Comparison of ENCODE assay signal across 8 mouse cellular contexts in genomic region chr9:83834748-83835313, GRCm38 (mm10). TPM values are rescaled to one million over a fixed set of nuclear protein-coding genes. Genes with fewer than 3 reads are reported as not detected.
DNase-seq lines count a peak whose midpoint lies in the region; ATAC-seq lines count a peak whose summit lies in the region.

No protein-coding gene starts in this region.

- no peaks in the 10 kb centered on the region for H3K27me3 ChIP-seq in lung, embryonic 15.5 days
- H3K27me3 ChIP-seq in erythroblast, embryonic 14.5 days (ENCODE audit: control insufficient read depth) = no peaks in the 10 kb centered on the region
- no peaks in the 10 kb centered on the region for H3K27me3 ChIP-seq in limb, embryonic 13.5 days
- no peaks in the 10 kb centered on the region for H3K27me3 ChIP-seq in stomach, embryonic 14.5 days (ENCODE audit: control insufficient read depth, insufficient read depth, low read length)

- H3K4me2 ChIP-seq in lung, embryonic 15.5 days = peak overlapping the region; percentile 75
- H3K4me2 ChIP-seq in limb, embryonic 13.5 days (replicated peaks) = peak overlapping the region; percentile 86
- peak overlapping the region; percentile 51 for H3K4me2 ChIP-seq in stomach, embryonic 14.5 days (replicated peaks; ENCODE audit: low read depth, low read length)

- ATAC-seq in lung, embryonic 15.5 days (ENCODE audit: borderline replicate concordance, extremely low read depth, low FRiP score, low TSS enrichment) = peak; percentile 82
- ATAC-seq in limb, embryonic 13.5 days (ENCODE audit: low FRiP score, low read depth) = peak; percentile 81
- peak; percentile 79; the same call in 1 of the 2 replicates for ATAC-seq in stomach, embryonic 14.5 days (ENCODE audit: insufficient number of reproducible peaks, insufficient read depth, low FRiP score, low read depth)

- H3K9ac ChIP-seq in lung, embryonic 15.5 days = peak overlapping the region; percentile 90
- H3K9ac ChIP-seq in limb, embryonic 13.5 days = peak overlapping the region; percentile 86
- H3K9ac ChIP-seq in stomach, embryonic 14.5 days (replicated peaks; ENCODE audit: low read depth, low read length) = peak overlapping the region; percentile 64

- H3K9me3 ChIP-seq in lung, embryonic 15.5 days = no peaks in the 10 kb centered on the region
- H3K9me3 ChIP-seq in erythroblast, embryonic 14.5 days (ENCODE audit: control insufficient read depth, low read length) = no peaks in the 10 kb centered on the region
- H3K9me3 ChIP-seq in limb, embryonic 13.5 days = no peaks in the 10 kb centered on the region
- H3K9me3 ChIP-seq in stomach, embryonic 14.5 days (ENCODE audit: control insufficient read depth, low read depth, low read length) = no peaks in the 10 kb centered on the region

- peak overlapping the region; percentile 94 for H3K4me3 ChIP-seq in lung, embryonic 15.5 days
- H3K4me3 ChIP-seq in erythroblast, embryonic 14.5 days (replicated peaks) = peak overlapping the region; percentile 98
- peak overlapping the region; percentile 88 for H3K4me3 ChIP-seq in limb, embryonic 13.5 days
- peak overlapping the region; percentile 84 for H3K4me3 ChIP-seq in stomach, embryonic 14.5 days (ENCODE audit: low read depth, low read length)

- H3K27ac ChIP-seq in lung, embryonic 15.5 days = peak overlapping the region; percentile 41; the same call in 1 of the 2 replicates
- no peak overlapping the region; the same call in 1 of the 2 replicates for H3K27ac ChIP-seq in limb, embryonic 13.5 days
- H3K27ac ChIP-seq in stomach, embryonic 14.5 days (ENCODE audit: low read length) = no peak overlapping the region

- under 1% methylated on average over 27 of the region's 27 CpGs for WGBS in lung, embryonic 15.5 days
- WGBS in limb, embryonic 13.5 days = 2% methylated on average over 27 of the region's 27 CpGs
- under 1% methylated on average over 27 of the region's 27 CpGs for WGBS in stomach, embryonic 14.5 days

- peaks cover 23% of the 10 kb centered on the region for H3K4me1 ChIP-seq in lung, embryonic 15.5 days
- H3K4me1 ChIP-seq in erythroblast, embryonic 14.5 days (ENCODE audit: control insufficient read depth) = peaks cover 26% of the 10 kb centered on the region
- H3K4me1 ChIP-seq in limb, embryonic 13.5 days = peaks cover 9% of the 10 kb centered on the region
- H3K4me1 ChIP-seq in stomach, embryonic 14.5 days (ENCODE audit: control insufficient read depth, insufficient read depth, low read length) = 0 out of 2 replicates have a peak, but pooled peaks cover 5% of the 10 kb centered on the region

- peaks cover 5% of the 10 kb centered on the region for H3K36me3 ChIP-seq in lung, embryonic 15.5 days
- H3K36me3 ChIP-seq in erythroblast, embryonic 14.5 days (ENCODE audit: control insufficient read depth) = peaks cover 22% of the 10 kb centered on the region
- peaks cover 1% of the 10 kb centered on the region; the same call in 1 of the 2 replicates for H3K36me3 ChIP-seq in limb, embryonic 13.5 days
- peaks cover 4% of the 10 kb centered on the region for H3K36me3 ChIP-seq in stomach, embryonic 14.5 days (ENCODE audit: control insufficient read depth, insufficient read depth, low read length)

- DNase-seq in lung, postnatal 36 days = no peak
- no peak for DNase-seq in gastrocnemius, postnatal 25 days
- DNase-seq in adrenal gland, postnatal 10 days = no peak
- no peak for DNase-seq in urinary bladder, postnatal 4 days (ENCODE audit: low spot score in 2 of 2)

RNA-seq across cellular contexts. Expression of gene Ttk, which starts 0.3 kb away (rescaled TPM):
- 40.7 and 40.9 TPM in 2 replicates for polyA plus RNA-seq in lung, embryonic 15.5 days (2015; fragmentation: Nextera tagmentation; extraction: Ambion mirVana)
- polyA plus RNA-seq in erythroblast, embryonic 14.5 days (2012) = 0.14 and 0.17 TPM in 2 replicates
- 34.1 and 35.7 TPM in 2 replicates for polyA plus RNA-seq in limb, embryonic 13.5 days (2015; fragmentation: Nextera tagmentation; extraction: Ambion mirVana)
- 25.0 and 26.9 TPM in 2 replicates for polyA plus RNA-seq in stomach, embryonic 14.5 days (2014; fragmentation: Nextera tagmentation; extraction: Ambion mirVana)
- total RNA-seq in gastrocnemius, postnatal 25 days (2021) = under 1 TPM; 0.10 to 0.48 TPM
- total RNA-seq in adrenal gland, postnatal 10 days (2021) = 1 to 10 TPM; 8.1 to 8.8 TPM

RNA-seq across cellular contexts. Expression of gene Elovl4, which starts 28.8 kb away (rescaled TPM):
- 3.6 and 4.3 TPM in 2 replicates for polyA plus RNA-seq in lung, embryonic 15.5 days (2015; fragmentation: Nextera tagmentation; extraction: Ambion mirVana)
- polyA plus RNA-seq in erythroblast, embryonic 14.5 days (2012) = not detected in 2 replicates
- 22.8 and 23.2 TPM in 2 replicates for polyA plus RNA-seq in limb, embryonic 13.5 days (2015; fragmentation: Nextera tagmentation; extraction: Ambion mirVana)
- 10.4 and 11.6 TPM in 2 replicates for polyA plus RNA-seq in stomach, embryonic 14.5 days (2014; fragmentation: Nextera tagmentation; extraction: Ambion mirVana)
- under 1 TPM; 0.16 to 0.20 TPM for total RNA-seq in gastrocnemius, postnatal 25 days (2021)
- 1 to 10 TPM; 1.8 to 2.2 TPM for total RNA-seq in adrenal gland, postnatal 10 days (2021)

Comparison
In these comparisons a context has a peak if more than half of its experiments do, and no peak if none do; other contexts are left out.
1. RNA of gene Ttk, which starts 0.3 kb away (polyA plus RNA-seq): 40.7 to 40.9 TPM in lung, embryonic 15.5 days, 34.1 to 35.7 TPM in limb, embryonic 13.5 days and 25.0 to 26.9 TPM in stomach, embryonic 14.5 days; 0.14 to 0.17 TPM in erythroblast, embryonic 14.5 days; every median in the first group is over 10 times any median in the second.
2. Peak in every context shown above with its lines, with median percentiles within 50 percentile points of each other: ATAC-seq, H3K4me2 ChIP-seq, H3K4me3 ChIP-seq and H3K9ac ChIP-seq.